Mouse (Mus musculus) urinary bladder, adult 2 months (tissue): Measurements from ENCODE around the gene Dync1li1. TPM values are rescaled to one million over a fixed set of nuclear protein-coding genes. Genes with fewer than 3 reads are reported as not detected.

Experiments used
- DNase-seq: peaks from one replicate; pipeline ENCODE4 v3.0.0; 2022; ENCODE audit warnings: low spot score
- polyA plus RNA-seq: library from polyadenylated mRNA; depleted of rRNA; stranded (reverse); fragments of >200 nt; gene quantifications from 2 replicates; pipeline ENCODE4 v1.2.3, GENCODE M21; 2012; rRNA removed

Dync1li1 gene
- polyA plus RNA-seq, 1 experiment: 24.9 TPM

GRCm38 (mm10) chr9:114768066-114768465 is 79.5 kb downstream of the Dync1li1 start:
- DNase-seq: no peak

- no peak for DNase-seq
These were observed 81.6 kb downstream of the Dync1li1 start for GRCm38 (mm10) chr9:114770224-114770623.

- no peak for DNase-seq
These were observed 83.0 kb downstream of the Dync1li1 start for GRCm38 (mm10) chr9:114771565-114771964.

Other genes starting within 250 kb of the Dync1li1 start
- 0.91 and 1.7 TPM in 2 replicates for gene Ccr4, start 183.9 kb upstream of the Dync1li1 start, polyA plus RNA-seq
- gene C130032M10Rik, start 173.1 kb upstream of the Dync1li1 start, polyA plus RNA-seq: 0.10 TPM in 1 of 2 replicates, not detected in the other
- gene Trim71, start 124.4 kb upstream of the Dync1li1 start, polyA plus RNA-seq: 0.23 and 0.28 TPM in 2 replicates
- gene Cnot10, start 48.6 kb upstream of the Dync1li1 start, polyA plus RNA-seq: 42.0 and 45.8 TPM in 2 replicates
- gene Cmtm6, start 42.3 kb downstream of the Dync1li1 start, polyA plus RNA-seq: 40.3 and 41.4 TPM in 2 replicates
- 51.0 and 56.9 TPM in 2 replicates for gene Cmtm7, start 93.1 kb downstream of the Dync1li1 start, polyA plus RNA-seq
- 2.1 and 2.4 TPM in 2 replicates for gene Cmtm8, start 155.4 kb downstream of the Dync1li1 start, polyA plus RNA-seq
- gene Gpd1l, start 245.2 kb downstream of the Dync1li1 start, polyA plus RNA-seq: 34.4 and 39.6 TPM in 2 replicates